Mouse (Mus musculus) retina, adult 2 months (tissue): ENCODE data around the gene Baz2b.

Source experiments
- DNase-seq: peaks from one replicate; pipeline ENCODE4 v3.0.0-alpha.2; 2012; ENCODE audit warnings: low read depth, low spot score

Gene Baz2b

GRCm38 (mm10) chr2:60209703-60210651 lies at the start of gene Baz2b, which contains the start of gene March7:
TSS of gene Baz2b (minus strand) at chr2:60209839.
TSS of gene March7 (plus strand) at chr2:60209887.
- peak; percentile 76 for DNase-seq

GRCm38 (mm10) chr2:60259186-60259585 lies 49.5 kb upstream of the Baz2b start:
- no peak for DNase-seq

- no peak for DNase-seq
Measured at GRCm38 (mm10) chr2:60256751-60257150, 47.1 kb upstream of the Baz2b start.

- no peak for DNase-seq
Measured at GRCm38 (mm10) chr2:60253506-60253905, 43.9 kb upstream of the Baz2b start.

GRCm38 (mm10) chr2:60252782-60253181 lies 43.1 kb upstream of the Baz2b start:
- DNase-seq: no peak

GRCm38 (mm10) chr2:60234506-60234905 lies 24.9 kb upstream of the Baz2b start:
- DNase-seq: no peak

- no peak for DNase-seq
Measured at GRCm38 (mm10) chr2:60233147-60233546, 23.5 kb upstream of the Baz2b start.

GRCm38 (mm10) chr2:60230361-60230760 lies 20.7 kb upstream of the Baz2b start:
- DNase-seq: no peak

- DNase-seq: no peak
Measured at GRCm38 (mm10) chr2:60228470-60228869, 18.8 kb upstream of the Baz2b start.

- DNase-seq: no peak
Measured at GRCm38 (mm10) chr2:60223489-60223888, 13.8 kb upstream of the Baz2b start.

GRCm38 (mm10) chr2:60221954-60222353 lies 12.3 kb upstream of the Baz2b start:
- no peak for DNase-seq

GRCm38 (mm10) chr2:60221236-60221635 lies 11.6 kb upstream of the Baz2b start:
- no peak for DNase-seq

- DNase-seq: no peak
Measured at GRCm38 (mm10) chr2:60217620-60218019, 8.0 kb upstream of the Baz2b start.

- DNase-seq: no peak
Measured at GRCm38 (mm10) chr2:60216547-60217153, 7.0 kb upstream of the Baz2b start.

GRCm38 (mm10) chr2:60214683-60215082 lies 5.0 kb upstream of the Baz2b start:
- DNase-seq: no peak

- DNase-seq: no peak
Measured at GRCm38 (mm10) chr2:60212488-60212887, 2.8 kb upstream of the Baz2b start.

GRCm38 (mm10) chr2:60210821-60211220 lies 1.2 kb upstream of the Baz2b start:
- no peak for DNase-seq

GRCm38 (mm10) chr2:60209122-60209611 lies 472 bp downstream of the Baz2b start:
- DNase-seq: no peak

- DNase-seq: no peak
Measured at GRCm38 (mm10) chr2:60205795-60206194, 3.8 kb downstream of the Baz2b start.

- no peak for DNase-seq
Measured at GRCm38 (mm10) chr2:60204162-60204561, 5.5 kb downstream of the Baz2b start.

- DNase-seq: no peak
Measured at GRCm38 (mm10) chr2:60203733-60204132, 5.9 kb downstream of the Baz2b start.

- DNase-seq: no peak
Measured at GRCm38 (mm10) chr2:60202900-60203530, 6.6 kb downstream of the Baz2b start.
